Mouse (Mus musculus): ENCODE results near the gene Stk33. TPM values are rescaled to one million over a fixed set of nuclear protein-coding genes. Genes with fewer than 3 reads are reported as not detected.

Stk33 gene
- polyA plus RNA-seq, 1 experiment from 2014 or later, result 5.3 TPM

DNA sequence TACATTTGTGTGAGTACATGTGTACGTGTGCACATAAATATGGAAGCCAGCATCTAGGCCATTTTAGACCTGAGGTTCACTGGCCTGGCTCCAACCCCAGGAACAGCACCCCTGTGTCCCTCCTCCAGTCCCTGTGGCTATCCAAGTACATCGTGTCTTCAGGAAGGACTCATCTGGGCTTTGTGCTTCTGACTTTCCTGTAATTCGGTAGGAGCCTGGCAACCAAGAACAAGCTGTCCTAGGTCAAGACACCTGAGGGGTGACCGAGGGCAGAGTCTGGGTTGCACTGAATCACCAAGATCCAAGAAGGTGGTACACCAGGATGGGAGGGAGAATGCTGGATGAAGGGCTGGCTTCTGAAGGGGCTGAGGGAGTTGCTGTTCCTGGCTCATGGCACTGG lies 163.0 kb downstream of the Stk33 start:
- Histone ChIP-seq H3K4me1 (no peaks in the 10 kb centered on the region), H3K4me2 (no peak overlapping the region), H3K9me3 (replicated peaks) (no peaks in the 10 kb centered on the region), H3K4me3 (replicated peaks) (no peak overlapping the region), H3K9ac (replicated peaks) (no peak overlapping the region), H3K27me3 (replicated peaks) (0 out of 2 replicates have a peak, but pooled peaks cover 3% of the 10 kb centered on the region), H3K36me3 (no peaks in the 10 kb centered on the region), H3K27ac (replicated peaks) (no peak overlapping the region)
- ATAC-seq (ENCODE audit: low FRiP score), result no peak
- 93% methylated on average over 4 of the region's 4 CpGs for WGBS

DNA sequence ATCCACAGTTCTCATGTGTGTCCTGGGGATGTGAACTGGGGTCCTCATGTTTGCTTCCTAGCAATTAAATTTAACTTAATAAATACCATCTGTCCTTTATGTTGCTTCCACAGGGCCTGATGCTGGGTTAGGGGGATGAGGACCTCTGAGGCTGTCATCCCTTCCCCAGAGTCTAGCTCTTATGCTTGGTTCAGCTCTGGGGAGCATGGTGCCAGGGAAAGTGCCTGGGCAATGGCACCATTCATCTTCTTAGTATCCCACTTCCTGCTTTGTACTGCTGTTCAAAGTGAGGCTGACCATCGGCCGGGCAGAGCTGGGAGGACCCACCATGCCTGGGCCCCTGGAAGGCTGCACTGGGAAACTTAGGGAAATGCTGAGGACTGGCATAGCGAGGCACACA lies 163.7 kb downstream of the Stk33 start:
- no peaks in the 10 kb centered on the region for H3K36me3 ChIP-seq
- no peak for ATAC-seq (ENCODE audit: low FRiP score)
- 0 out of 2 replicates have a peak, but pooled peaks cover 3% of the 10 kb centered on the region for H3K27me3 ChIP-seq (replicated peaks)
- no peak overlapping the region for H3K4me3 ChIP-seq (replicated peaks)
- no peaks in the 10 kb centered on the region for H3K9me3 ChIP-seq (replicated peaks)
- WGBS, result 77% methylated on average over 3 of the region's 3 CpGs
- H3K4me1 ChIP-seq, result no peaks in the 10 kb centered on the region
- no peak overlapping the region for H3K27ac ChIP-seq (replicated peaks)
- H3K9ac ChIP-seq (replicated peaks), result no peak overlapping the region
- H3K4me2 ChIP-seq, result no peak overlapping the region

DNA sequence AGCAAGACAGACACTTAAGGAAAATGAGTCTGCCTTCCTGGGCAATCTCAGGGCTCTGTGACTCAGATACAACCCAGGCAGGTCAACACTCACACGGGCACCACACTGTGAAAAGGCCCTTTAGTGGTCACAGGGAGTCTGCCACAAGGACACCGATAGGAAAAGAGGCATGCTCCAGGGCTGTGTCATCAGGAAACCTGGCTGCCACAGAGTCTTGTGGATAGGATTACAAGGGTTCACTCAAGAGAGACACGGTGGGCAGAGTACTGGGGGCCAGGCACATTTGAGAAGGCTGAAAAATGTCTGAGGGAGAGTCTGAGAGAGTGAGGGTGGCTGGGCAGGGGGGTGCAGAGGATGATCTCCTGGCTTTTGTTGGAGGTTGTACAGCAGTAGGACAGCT lies 164.6 kb downstream of the Stk33 start:
- ATAC-seq (ENCODE audit: low FRiP score), result no peak
- Histone ChIP-seq H3K27ac (replicated peaks) (no peak overlapping the region), H3K4me1 (peaks cover under 1% of the 10 kb centered on the region; the same call in 1 of the 2 replicates), H3K4me3 (replicated peaks) (no peak overlapping the region), H3K4me2 (no peak overlapping the region), H3K9me3 (replicated peaks) (no peaks in the 10 kb centered on the region), H3K36me3 (no peaks in the 10 kb centered on the region), H3K9ac (replicated peaks) (no peak overlapping the region), H3K27me3 (replicated peaks) (0 out of 2 replicates have a peak, but pooled peaks cover 3% of the 10 kb centered on the region)
- WGBS, result 59% methylated on average over 3 of the region's 3 CpGs

DNA sequence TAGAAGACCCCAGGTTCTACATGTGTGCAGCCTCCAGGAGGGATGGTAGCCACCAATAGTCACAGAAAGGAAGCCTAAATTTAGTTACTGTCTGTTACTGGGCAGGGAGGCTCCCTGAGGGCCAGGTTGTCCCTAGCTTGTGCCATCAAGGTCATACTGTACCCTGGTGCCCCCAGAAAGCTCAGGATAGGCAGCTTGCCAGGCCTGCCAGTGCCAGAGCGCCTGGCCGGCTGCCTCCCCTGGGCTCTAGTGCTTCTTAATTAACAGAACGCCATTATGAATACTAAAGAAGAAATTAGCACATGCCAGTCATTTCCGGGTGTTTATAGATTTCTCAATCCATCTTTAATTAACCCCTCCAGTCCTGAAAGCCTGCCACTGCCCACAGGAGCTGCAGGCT lies 169.8 kb downstream of the Stk33 start:
- 28% methylated on average over 4 of the region's 4 CpGs for WGBS
- ATAC-seq (ENCODE audit: low FRiP score), result no peak
- no peak overlapping the region for H3K4me3 ChIP-seq (replicated peaks)

DNA sequence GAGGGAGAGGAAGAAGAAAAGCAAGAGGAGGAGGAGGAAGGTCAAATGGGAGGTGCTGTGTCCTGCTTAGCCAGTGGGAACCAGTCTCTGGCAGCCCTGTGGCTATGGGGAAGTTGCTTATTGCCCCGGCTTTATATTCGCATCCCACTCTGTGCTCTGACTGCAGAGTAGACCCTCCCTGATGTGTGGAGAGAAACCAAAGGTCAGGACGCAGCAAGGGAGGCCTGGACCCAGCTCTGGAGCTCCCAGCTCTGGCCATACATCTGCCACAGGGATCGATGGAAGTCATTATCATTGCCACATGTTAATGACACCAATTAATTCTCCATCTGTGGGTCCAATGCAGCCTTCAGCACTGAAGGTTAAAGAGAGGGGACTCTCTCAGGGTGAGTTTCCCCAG lies 171.5 kb downstream of the Stk33 start:
- no peak for ATAC-seq (ENCODE audit: low FRiP score)
- H3K4me3 ChIP-seq (replicated peaks), result no peak overlapping the region
- H3K9ac ChIP-seq (replicated peaks), result no peak overlapping the region
- H3K36me3 ChIP-seq, result no peaks in the 10 kb centered on the region
- H3K4me1 ChIP-seq, result peaks cover 5% of the 10 kb centered on the region; the same call in 1 of the 2 replicates
- 0 out of 2 replicates have a peak, but pooled peaks cover 7% of the 10 kb centered on the region for H3K27me3 ChIP-seq (replicated peaks)
- H3K4me2 ChIP-seq, result no peak overlapping the region
- no peak overlapping the region for H3K27ac ChIP-seq (replicated peaks)
- no peaks in the 10 kb centered on the region for H3K9me3 ChIP-seq (replicated peaks)
- 49% methylated on average over 4 of the region's 4 CpGs for WGBS

More for the DNA sequence above, 169.8 kb downstream of the Stk33 start:
- no peak overlapping the region for H3K4me2 ChIP-seq
- H3K36me3 ChIP-seq, result no peaks in the 10 kb centered on the region
- peaks cover 5% of the 10 kb centered on the region; the same call in 1 of the 2 replicates for H3K4me1 ChIP-seq
- H3K27me3 ChIP-seq (replicated peaks), result 0 out of 2 replicates have a peak, but pooled peaks cover 7% of the 10 kb centered on the region
- H3K9ac ChIP-seq (replicated peaks), result no peak overlapping the region
- H3K9me3 ChIP-seq (replicated peaks), result no peaks in the 10 kb centered on the region
- no peak overlapping the region for H3K27ac ChIP-seq (replicated peaks)

DNA sequence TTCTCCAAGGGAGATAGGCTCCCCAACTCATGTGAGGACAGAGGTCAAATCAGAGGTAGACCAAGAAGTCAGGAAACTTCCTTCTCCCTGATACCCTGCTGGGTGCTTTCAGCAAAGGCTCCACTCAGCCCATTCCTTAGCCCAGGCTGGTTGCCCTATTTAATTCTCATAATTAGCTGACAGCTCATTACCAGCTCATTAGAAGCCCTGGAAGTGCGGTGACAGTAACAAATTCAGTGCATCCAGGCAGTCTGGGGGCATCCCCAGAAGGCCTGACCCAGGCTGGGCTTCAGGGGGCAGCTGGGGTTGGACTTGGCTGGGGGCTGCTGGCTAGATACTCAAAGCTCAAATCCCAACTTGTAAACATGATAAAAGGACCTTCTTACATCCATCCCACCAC lies 172.7 kb downstream of the Stk33 start:
- 35% methylated on average over 1 of the region's 1 CpGs for WGBS
- H3K9ac ChIP-seq (replicated peaks), result no peak overlapping the region
- no peak overlapping the region for H3K27ac ChIP-seq (replicated peaks)
- no peak for ATAC-seq (ENCODE audit: low FRiP score)
- H3K4me1 ChIP-seq, result peaks cover 5% of the 10 kb centered on the region; the same call in 1 of the 2 replicates
- H3K27me3 ChIP-seq (replicated peaks), result 0 out of 2 replicates have a peak, but pooled peaks cover 6% of the 10 kb centered on the region
- H3K9me3 ChIP-seq (replicated peaks), result no peaks in the 10 kb centered on the region
- no peak overlapping the region for H3K4me3 ChIP-seq (replicated peaks)
- no peak overlapping the region for H3K4me2 ChIP-seq
- no peaks in the 10 kb centered on the region for H3K36me3 ChIP-seq

DNA sequence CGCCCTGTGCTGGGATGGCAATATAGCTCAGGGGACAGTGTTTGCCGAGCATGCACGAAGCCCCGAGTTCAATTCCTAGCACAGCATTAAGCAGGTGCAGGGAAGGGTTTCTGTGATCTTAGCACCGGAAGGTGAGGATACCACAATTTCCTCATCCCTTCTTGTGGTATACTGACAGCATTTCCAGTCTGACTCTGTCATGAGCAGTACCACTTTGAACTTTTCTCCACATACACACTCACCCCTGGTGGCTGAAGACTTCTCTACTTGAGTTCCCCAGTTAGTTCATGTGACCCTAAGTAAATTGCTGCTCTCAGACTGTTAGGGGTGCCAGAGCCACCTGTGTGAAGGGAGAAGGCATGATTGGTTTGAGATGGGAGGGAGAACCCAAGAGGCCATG lies 173.3 kb downstream of the Stk33 start:
- H3K9me3 ChIP-seq (replicated peaks), result no peaks in the 10 kb centered on the region
- no peak overlapping the region for H3K4me2 ChIP-seq
- H3K4me3 ChIP-seq (replicated peaks), result no peak overlapping the region
- no peak overlapping the region for H3K27ac ChIP-seq (replicated peaks)
- 87% methylated on average over 5 of the region's 5 CpGs for WGBS
- H3K36me3 ChIP-seq, result no peaks in the 10 kb centered on the region
- ATAC-seq (ENCODE audit: low FRiP score), result no peak
- peaks cover 5% of the 10 kb centered on the region; the same call in 1 of the 2 replicates for H3K4me1 ChIP-seq
- H3K9ac ChIP-seq (replicated peaks), result no peak overlapping the region
- H3K27me3 ChIP-seq (replicated peaks), result 0 out of 2 replicates have a peak, but pooled peaks cover 10% of the 10 kb centered on the region

DNA sequence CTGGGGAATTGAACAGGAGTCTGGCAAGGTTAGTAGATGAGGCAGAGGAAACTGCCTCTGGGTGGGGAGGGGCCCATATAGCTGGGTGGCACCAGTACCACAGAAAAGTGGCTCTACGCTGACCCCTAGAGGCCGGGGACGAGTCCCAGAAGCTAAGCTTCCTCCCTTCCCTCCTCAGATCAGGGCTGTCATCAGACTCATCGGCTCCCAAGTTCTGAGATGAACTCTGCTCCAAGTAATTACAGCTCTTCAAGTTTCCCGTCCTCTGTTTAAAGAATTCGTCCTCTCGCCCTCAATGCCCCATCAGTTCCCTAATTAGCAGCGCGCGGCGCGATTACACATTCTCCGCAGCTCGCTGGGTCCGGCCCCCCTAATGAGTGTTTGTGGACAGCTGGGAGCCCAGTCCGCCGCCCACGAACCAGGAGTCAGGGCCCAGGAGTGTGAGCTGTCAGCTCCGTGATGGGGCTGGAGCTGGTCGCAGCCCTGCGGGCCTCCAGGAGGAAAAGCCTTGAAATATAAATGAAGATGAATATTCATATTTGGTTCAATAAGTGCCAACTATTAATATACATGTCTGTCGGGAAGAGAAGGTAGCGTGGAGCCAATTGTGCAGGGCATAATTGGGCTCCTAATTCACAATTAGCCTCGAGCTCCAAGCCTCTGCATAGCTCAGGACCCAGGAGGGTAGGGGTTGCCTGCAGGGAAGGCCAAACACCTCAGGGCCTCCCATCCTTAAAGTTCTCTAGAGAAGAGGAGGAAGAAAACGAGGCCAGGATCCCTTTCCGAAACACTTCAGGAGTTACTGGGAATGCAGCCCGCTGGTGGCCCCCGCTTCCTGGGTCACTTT lies 183.2 kb downstream of the Stk33 start:
- no peak overlapping the region for H3K27ac ChIP-seq (replicated peaks)
- no peak overlapping the region for H3K4me3 ChIP-seq (replicated peaks)
- no peaks in the 10 kb centered on the region for H3K36me3 ChIP-seq
- no peak for ATAC-seq (ENCODE audit: low FRiP score)
- peaks cover 16% of the 10 kb centered on the region for H3K4me1 ChIP-seq
- peaks cover 13% of the 10 kb centered on the region for H3K27me3 ChIP-seq (replicated peaks)
- H3K4me2 ChIP-seq, result peak overlapping the region; percentile 45
- no peaks in the 10 kb centered on the region for H3K9me3 ChIP-seq (replicated peaks)
- H3K9ac ChIP-seq (replicated peaks), result no peak overlapping the region
- 19% methylated on average over 28 of the region's 28 CpGs for whole genome bisulfite sequencing

DNA sequence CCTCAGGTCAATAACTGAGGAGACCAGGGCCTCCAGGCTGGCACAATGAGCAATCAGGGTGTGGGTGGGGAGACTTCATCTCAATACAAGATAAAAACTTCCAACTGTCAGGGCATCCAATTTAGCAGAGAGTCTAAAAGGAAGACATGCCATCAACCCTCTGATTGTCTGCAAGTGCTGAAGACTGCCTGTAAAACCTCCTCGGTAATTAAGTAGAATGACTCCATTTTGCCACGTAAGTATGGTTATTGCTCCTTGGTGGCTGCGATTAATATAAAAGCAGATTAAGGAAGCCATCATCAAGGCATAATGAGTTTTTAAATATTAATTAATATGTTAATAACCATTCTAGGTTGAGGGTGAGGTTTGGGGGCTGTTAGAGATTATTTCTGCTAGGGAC lies 187.5 kb downstream of the Stk33 start:
- no peak overlapping the region for H3K4me3 ChIP-seq (replicated peaks)
- H3K36me3 ChIP-seq, result no peaks in the 10 kb centered on the region
- peak; percentile 62 for ATAC-seq (ENCODE audit: low FRiP score)
- no peak overlapping the region for H3K27ac ChIP-seq (replicated peaks)
- 45% methylated on average over 3 of the region's 3 CpGs for WGBS
- peaks cover 11% of the 10 kb centered on the region for H3K27me3 ChIP-seq (replicated peaks)
- no peak overlapping the region for H3K4me2 ChIP-seq
- no peak overlapping the region for H3K9ac ChIP-seq (replicated peaks)
- H3K4me1 ChIP-seq, result peaks cover 19% of the 10 kb centered on the region
- no peaks in the 10 kb centered on the region for H3K9me3 ChIP-seq (replicated peaks)

DNA sequence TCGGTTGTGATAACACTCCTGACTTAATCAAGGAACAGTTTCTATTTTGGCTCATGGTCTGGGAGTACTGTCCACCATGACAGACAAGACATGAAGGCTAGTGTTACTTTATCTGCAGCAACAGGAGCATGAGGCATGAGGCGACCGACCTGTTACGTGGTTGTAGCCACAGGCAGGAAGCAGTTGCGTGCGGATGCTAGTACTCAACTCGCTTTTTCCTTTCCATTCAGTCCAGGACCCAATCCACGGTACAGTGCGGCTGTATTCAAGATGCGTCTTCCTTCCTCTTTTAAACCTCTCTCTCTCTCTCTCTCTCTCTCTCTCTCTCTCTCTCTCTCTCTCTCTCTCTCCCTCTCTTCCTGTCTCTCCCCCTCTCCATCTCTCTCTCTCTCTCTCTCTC lies 194.1 kb downstream of the Stk33 start:
- no peak for ATAC-seq (ENCODE audit: low FRiP score)
- H3K4me1 ChIP-seq, result peaks cover 11% of the 10 kb centered on the region
- H3K27ac ChIP-seq (replicated peaks), result no peak overlapping the region
- no peak overlapping the region for H3K4me3 ChIP-seq (replicated peaks)
- WGBS, result 93% methylated on average over 10 of the region's 10 CpGs
- H3K4me2 ChIP-seq, result no peak overlapping the region
- no peaks in the 10 kb centered on the region for H3K36me3 ChIP-seq
- H3K27me3 ChIP-seq (replicated peaks), result peaks cover 6% of the 10 kb centered on the region
- H3K9ac ChIP-seq (replicated peaks), result no peak overlapping the region
- H3K9me3 ChIP-seq (replicated peaks), result no peaks in the 10 kb centered on the region

DNA sequence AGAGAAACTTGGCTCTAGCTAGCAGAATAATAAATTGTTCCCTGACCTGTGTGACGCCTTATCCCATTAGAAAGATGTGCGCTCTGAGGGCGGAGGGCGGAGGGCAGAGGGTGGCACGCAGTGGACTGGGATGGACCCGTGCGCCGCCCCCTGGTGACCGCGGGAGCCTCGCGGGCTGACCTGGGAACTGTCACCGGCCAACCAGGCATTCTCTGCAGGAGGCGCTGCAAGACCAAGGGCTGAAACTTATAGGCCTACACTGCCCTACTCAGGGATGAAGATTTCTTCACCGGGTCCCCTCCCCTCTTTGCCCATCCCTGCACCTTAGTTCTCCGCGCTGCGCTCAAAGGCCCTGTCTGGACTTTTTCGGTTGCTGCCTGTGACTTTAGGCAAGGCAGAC lies 197.6 kb downstream of the Stk33 start:
- no peak overlapping the region for H3K4me3 ChIP-seq (replicated peaks)
- no peaks in the 10 kb centered on the region for H3K9me3 ChIP-seq (replicated peaks)
- peak overlapping the region; percentile 8; the same call in 1 of the 2 replicates for H3K4me2 ChIP-seq
- no peaks in the 10 kb centered on the region for H3K36me3 ChIP-seq
- peak; percentile 73; the same call in 1 of the 2 replicates for ATAC-seq (ENCODE audit: low FRiP score)
- WGBS, result 12% methylated on average over 19 of the region's 19 CpGs
- H3K4me1 ChIP-seq, result peaks cover 11% of the 10 kb centered on the region
- no peak overlapping the region for H3K9ac ChIP-seq (replicated peaks)
- no peak overlapping the region for H3K27ac ChIP-seq (replicated peaks)
- peaks cover 8% of the 10 kb centered on the region for H3K27me3 ChIP-seq (replicated peaks)

DNA sequence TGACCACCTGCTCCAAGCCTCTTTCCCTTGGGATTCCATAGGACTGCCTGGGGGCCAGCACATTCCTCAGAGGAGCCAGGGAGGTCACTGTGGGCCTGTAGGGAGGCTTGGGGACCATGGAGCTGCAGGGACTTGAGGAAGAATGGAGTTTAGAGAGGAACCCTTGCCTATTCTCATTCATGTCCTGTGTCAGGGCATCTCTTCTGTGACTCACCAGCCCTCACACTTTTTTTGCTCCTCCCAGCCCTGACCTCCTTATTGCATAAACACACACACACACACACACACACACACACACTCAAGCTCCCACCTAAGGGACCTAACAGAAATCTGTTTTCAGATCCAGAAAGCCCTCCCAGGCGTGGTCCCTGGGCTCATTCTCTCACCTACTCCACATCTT lies 199.5 kb downstream of the Stk33 start:
- H3K9ac ChIP-seq (replicated peaks), result no peak overlapping the region
- peaks cover 14% of the 10 kb centered on the region for H3K4me1 ChIP-seq
- WGBS, result 78% methylated on average over 1 of the region's 1 CpGs
- no peak overlapping the region for H3K4me3 ChIP-seq (replicated peaks)
- H3K27ac ChIP-seq (replicated peaks), result no peak overlapping the region
- peaks cover 9% of the 10 kb centered on the region; the same call in 1 of the 2 replicates for H3K27me3 ChIP-seq (replicated peaks)
- no peaks in the 10 kb centered on the region for H3K9me3 ChIP-seq (replicated peaks)
- no peaks in the 10 kb centered on the region for H3K36me3 ChIP-seq
- no peak overlapping the region for H3K4me2 ChIP-seq
- ATAC-seq (ENCODE audit: low FRiP score), result no peak

Data from neural tube, embryonic 15.5 days (tissue).